Mouse (Mus musculus): Measurements from ENCODE around the gene Wfdc5.

DNA sequence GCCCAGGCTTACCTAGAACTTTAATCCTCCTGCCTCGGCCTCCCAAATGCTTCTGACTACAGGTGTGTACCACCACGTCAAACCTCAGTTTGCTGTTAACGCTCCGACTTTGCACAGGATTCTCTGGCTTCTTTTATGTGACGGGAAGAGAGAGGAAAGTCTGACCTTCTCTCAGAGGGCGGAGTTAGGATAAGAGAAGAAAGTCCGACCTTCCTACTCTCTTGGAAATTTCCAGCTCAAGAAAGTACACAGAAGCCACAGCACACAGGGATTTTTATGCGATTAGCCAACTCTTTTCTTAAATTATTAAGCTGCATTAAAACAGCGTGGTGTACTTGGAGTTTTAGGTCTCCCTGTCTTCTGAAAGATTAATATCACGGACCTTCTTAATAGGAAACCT, 38.0 kb downstream of the Wfdc5 start:
- TF ChIP-seq EP300 (IDR thresholded peaks at IDR 0.05) (no peak), CTCF (IDR thresholded peaks at IDR 0.05) (no peak)

Measured in lung, postnatal 0 days (tissue).